Mouse (Mus musculus) heart, adult 8-10 months (tissue): Measurements from ENCODE around the gene Trim3. TPM values are rescaled to one million over a fixed set of nuclear protein-coding genes. Genes with fewer than 3 reads are reported as not detected.

Experiments used
- DNase-seq: peaks from one replicate; pipeline ENCODE4 v3.0.0; 2022; ENCODE audit warnings: low spot score
- total RNA-seq, 4 experiments: library from RNA; stranded (reverse); gene quantifications; 2 replicates each; pipeline ENCODE4 v1.2.4; 2022

The Trim3 gene
- total RNA-seq, result 10 to 100 TPM; 21.2 to 26.8 (median 23.5) TPM

DNA sequence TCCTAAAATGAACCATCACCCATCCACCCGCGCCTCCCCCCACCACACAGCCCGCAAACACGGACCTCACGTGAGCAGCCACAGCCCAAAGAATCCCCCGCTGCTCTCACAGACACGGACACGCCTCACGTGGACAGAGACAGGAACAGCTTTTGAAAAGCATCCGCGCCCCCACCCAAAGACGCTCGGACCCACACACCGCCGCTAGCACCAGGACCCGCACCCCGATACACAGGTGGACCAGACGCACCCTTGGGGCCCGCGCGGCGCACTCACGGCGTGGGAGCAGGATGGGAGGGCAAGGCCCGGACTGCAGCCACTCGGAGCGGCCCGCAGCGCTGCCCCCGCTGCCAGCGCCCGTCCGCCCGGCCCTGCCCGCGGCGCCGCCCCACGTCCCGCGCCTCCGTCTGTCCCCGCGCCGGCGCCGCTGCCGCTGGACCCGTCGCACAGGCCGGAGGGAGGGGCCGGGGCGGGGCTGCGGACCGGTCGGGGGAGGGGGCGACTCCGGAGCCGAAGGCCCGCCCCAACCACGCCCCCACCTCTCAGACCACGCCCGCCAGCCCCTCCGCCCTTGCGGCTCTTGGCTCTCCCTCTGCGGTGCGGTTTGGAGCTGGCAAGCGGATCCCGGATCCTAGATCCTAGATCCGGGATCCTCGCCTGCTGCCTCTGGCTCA is at the start of gene Trim3:
TSS of gene Trim3 (minus strand) at position 445 of the 674 bp plus-strand sequence.
- DNase-seq, result peak; percentile 84

- DNase-seq, result peak; percentile 73
Measured at GRCm38 (mm10) chr7:105650639-105651435, 17.5 kb upstream of the Trim3 start, which contains the start of gene Dnhd1. Gene Dnhd1 (plus strand): TSS chr7:105650827.

GRCm38 (mm10) chr7:105641936-105642335 is 8.6 kb upstream of the Trim3 start:
- no peak for DNase-seq

GRCm38 (mm10) chr7:105640894-105641255 is 7.5 kb upstream of the Trim3 start:
- DNase-seq, result no peak

DNA sequence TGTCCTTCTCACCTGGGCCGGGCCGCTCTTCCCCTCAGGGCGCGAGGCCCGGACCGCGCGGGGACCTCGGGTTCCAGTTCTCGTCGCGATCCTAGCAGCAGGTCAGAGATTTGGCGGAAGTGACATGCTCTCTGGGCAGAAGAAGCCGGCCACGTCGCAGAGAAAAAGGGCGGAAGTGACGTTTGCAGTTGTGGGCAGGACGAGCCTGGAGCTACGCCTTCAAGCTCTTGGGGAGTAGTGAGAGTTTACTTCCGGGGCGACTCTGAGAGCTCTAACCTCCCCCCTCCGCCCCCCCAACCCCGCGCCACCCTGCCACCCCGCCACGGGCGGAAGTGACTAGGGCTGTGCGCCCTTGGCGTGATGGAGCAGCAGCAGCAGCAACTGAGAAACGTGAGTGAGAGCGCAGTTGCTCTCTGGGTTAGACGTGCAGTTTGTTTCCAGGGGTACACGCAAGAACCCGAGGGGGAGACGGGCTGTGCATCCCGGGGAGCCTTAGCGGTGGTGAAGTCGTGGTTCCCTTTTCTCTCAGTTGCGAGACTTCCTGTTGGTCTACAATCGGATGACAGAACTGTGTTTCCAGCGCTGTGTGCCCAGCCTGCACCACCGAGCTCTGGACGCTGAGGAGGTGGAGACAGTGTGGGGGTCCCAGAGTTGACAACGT is 7.0 kb upstream of the Trim3 start, which contains the start of the genes Arfip2 and Gm45799:
TSS of gene Arfip2 (minus strand) at position 184 of the 661 bp plus-strand sequence.
TSS of gene Gm45799 (plus strand) at position 320 of the 661 bp plus-strand sequence.
- DNase-seq, result peak; percentile 98

DNA sequence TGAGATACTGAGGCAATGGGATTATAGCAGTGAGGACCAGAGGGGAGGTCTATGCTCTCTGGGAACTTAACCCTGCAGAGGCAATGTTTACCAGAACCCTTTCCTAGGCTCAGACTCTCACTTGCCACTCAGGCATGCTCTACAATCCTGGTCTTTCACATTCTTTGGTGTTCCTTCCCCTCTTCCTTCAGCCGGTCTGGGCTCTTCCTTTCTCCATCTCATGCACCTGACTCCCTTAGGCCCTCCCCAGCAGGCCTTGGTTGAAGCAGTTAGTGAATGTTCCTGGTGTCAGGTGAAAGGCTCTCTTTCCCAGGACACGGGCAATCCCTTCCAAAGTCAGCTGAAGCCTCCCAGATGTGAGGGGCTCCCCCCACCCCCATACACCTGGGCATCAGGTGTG is 6.4 kb upstream of the Trim3 start, which contains the start of gene Timm10b:
TSS of gene Timm10b (plus strand) at position 301 of the 400 bp plus-strand sequence.
- no peak for DNase-seq

- no peak for DNase-seq
Measured at GRCm38 (mm10) chr7:105639304-105639703, 5.9 kb upstream of the Trim3 start.

- DNase-seq, result no peak
Measured at GRCm38 (mm10) chr7:105638776-105639175, 5.4 kb upstream of the Trim3 start.

DNA sequence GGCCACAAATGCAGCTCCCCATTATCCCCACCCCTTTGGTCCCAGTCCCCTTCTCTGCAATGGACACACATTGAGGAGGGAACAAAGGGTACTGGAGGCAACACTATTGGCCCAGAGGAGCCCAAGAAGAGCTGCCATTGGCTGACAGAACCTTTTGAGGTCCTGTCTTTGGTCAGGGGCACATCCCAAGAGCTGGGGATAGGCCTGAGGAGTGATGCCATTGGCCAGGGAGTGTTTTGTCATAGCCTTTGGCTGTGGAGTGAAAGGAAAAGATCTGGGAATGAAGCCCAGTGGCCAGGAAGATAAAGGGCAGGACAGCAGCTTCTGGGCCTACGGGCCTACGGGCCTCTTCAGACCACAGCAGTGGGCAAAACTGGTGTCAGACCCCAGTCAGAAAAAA is 2.4 kb upstream of the Trim3 start:
- no peak for DNase-seq

DNA sequence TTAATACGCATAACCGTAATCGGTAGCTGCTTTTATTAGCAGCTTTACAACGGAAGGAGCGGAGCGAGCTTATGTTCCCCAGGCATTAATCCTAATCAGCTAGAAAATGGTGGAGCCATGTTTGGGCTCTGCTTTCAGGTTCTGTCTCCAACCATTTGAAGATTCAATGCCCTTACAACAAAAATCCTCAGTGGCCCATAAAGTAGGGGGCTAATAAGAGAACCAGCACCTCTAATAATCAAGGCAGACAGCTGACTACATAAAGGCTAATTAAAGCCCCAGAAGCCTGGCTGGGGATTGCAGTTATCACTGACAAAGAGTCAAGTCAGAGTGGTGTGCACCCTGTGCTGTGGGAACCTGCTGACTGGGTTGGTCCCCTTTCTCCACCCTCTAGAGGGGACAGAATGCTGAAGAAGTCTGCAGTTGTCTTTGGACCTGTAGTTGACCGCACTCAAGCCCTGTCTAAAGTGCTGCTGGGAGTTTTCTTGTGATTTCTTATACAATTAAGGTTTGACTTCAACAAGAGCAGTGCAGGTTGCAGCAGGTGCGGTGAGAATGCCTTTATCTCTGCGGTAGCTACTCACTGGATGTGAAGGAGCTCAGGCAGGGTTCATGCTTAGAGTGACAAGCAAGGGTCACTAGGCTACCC is 1.0 kb upstream of the Trim3 start:
- DNase-seq, result no peak

- no peak for DNase-seq
Measured at GRCm38 (mm10) chr7:105633801-105634135, 397 bp upstream of the Trim3 start.

DNA sequence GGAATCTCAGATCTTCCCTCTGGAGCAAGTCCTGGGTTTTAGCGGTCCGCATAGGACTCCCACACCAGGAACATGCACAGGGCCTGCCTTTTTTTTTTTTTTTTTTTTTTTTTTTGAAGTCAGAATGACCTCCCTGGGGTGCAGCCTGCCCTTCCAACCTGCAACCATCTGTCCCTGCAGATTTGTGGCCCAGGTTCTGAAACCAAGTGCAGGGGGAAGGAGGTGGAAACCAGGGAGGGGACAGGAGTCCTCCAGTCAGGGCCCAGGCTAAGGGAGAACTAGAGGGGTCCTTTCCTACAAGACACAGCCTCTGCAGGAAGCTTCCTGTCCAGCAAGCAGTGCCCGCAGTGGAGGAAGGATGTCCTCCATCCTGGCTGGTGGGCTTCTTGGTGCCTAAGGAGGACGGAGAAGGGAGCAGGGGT is 809 bp downstream of the Trim3 start:
- no peak for DNase-seq

DNA sequence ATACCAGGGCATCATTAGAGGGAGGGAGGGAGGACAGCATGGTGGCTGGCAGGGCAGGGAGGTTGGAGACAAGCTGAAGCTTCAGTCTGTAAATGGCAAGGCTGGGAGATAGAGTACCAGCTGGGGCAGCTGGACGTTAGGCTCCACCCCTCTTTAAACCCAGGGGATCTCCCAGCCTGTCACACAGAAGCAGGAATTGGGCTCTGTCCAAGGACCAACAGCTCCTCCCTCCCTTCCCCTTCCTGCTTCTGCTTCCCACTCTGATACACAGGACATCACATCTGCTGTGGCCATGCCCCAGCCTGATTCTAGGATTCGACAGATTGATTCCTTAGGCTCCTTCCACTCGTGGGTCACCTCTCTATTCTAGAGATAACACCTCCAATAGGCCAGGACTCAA is 4.7 kb downstream of the Trim3 start:
- peak; percentile 90 for DNase-seq

GRCm38 (mm10) chr7:105625397-105625796 is 8.0 kb downstream of the Trim3 start:
- no peak for DNase-seq

DNA sequence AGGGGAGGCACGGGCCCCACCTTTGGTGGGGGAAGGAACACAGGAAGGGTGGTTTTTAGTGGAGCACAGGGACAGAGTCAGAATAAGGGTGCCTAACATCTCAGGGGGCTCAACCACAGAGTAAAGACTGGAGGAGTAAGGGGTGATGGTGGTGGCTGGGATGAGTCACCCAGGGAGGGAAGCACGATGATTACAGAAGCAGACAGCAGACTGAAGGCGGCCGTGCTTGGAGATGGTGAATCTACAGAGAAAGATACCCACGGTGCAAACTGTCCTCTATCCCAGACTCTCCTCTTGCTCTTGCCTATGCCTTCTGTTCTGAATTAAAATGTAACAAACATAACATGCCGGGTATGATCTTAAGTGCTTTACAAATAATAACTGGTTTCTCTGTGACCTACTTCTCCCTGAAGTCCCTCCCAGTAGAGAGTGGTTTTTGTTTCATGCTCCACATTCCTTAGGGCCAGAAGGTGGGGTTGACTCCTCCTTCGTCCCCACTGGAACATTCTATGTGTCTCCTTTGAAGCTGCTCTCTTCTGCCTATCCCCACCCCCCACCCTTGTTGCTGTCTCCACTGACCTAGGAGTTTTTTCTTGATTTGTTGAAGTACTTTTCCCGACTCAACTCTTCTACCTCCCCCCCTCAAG is 11.6 kb downstream of the Trim3 start:
- DNase-seq, result no peak

- no peak for DNase-seq
Measured at GRCm38 (mm10) chr7:105621053-105621452, 12.3 kb downstream of the Trim3 start.

GRCm38 (mm10) chr7:105619701-105620100 is 13.7 kb downstream of the Trim3 start:
- DNase-seq, result no peak

GRCm38 (mm10) chr7:105617810-105618209 is 15.6 kb downstream of the Trim3 start:
- DNase-seq, result no peak

DNA sequence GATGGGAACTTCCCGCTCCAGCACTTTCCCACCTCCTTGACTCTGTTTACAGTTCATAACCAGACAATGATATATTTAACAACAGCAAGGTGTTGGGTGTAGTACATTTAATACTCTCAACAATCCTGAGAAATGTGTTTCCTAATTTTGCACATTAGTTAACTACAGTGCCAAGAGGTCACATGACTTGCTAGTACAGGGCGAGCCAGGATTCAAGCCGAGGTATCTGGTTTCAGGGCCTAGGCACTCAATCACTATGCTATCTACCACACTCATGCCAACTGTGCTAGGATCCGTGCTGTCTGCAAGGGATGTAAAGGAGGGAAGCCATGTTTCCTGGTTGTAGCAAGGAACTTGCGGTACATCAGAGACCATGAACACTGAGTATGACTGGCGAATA is 16.8 kb downstream of the Trim3 start:
- DNase-seq, result peak; percentile 38

DNA sequence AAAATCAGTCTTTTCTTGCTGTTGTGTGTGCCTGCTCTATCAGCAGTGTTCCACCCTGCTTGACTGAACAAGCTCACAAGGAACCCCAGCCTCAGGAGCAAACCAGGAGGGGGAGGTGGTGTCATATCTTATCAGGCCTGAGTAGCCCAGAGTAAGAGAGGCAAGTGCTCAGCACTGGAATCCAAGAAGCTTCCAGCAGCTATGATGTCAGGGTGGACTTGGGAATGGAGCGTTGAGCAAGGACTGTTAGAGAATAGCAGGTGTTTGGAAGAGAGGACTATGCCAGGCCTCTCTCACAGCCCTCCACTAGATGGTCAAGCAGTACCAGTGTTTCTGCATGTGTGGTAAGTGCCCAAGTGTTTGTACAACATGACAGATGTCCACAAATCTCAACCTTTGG is 17.7 kb downstream of the Trim3 start:
- DNase-seq, result no peak

GRCm38 (mm10) chr7:105614400-105614799 is 19.0 kb downstream of the Trim3 start:
- no peak for DNase-seq
